Mouse (Mus musculus) embryonic fibroblast, embryonic 13.5 days (primary cell): ENCODE results near the gene Pcgf2. TPM values are rescaled to one million over a fixed set of nuclear protein-coding genes. Genes with fewer than 3 reads are reported as not detected.

Experiments
- H3K27ac ChIP-seq: 2 replicates; pipeline ENCODE4 v1.5.1; 2012; ENCODE audit warnings: low read length, control low read depth, inconsistent platforms; ENCODE audit not compliant: insufficient read depth
- H3K4me1 ChIP-seq: 2 replicates; pipeline ENCODE4 v1.6.1; 2011; ENCODE audit warnings: low read length; ENCODE audit not compliant: control insufficient read depth, insufficient read depth
- H3K4me3 ChIP-seq: 2 replicates; pipeline ENCODE4 v1.5.1; 2011; ENCODE audit warnings: mild to moderate bottlenecking, control low read depth, low read length; ENCODE audit not compliant: insufficient read depth
- CTCF ChIP-seq: IDR thresholded peaks from 2 replicates; pipeline ENCODE4 v1.5.1; 2011; ENCODE audit warnings: mild to moderate bottlenecking, control low read depth, low read length, moderate library complexity, borderline replicate concordance; ENCODE audit not compliant: insufficient read depth
- POLR2A ChIP-seq: IDR thresholded peaks from 2 replicates; pipeline ENCODE4 v1.6.1; 2011; ENCODE audit warnings: low read depth, mild to moderate bottlenecking, control low read depth, low read length, moderate library complexity
- polyA plus RNA-seq: library from polyadenylated mRNA; stranded (reverse); fragments of >200 nt; gene quantifications from 2 replicates; pipeline ENCODE4 v1.2.4, GENCODE M21; 2011; ENCODE audit warnings: low read depth; ENCODE audit not compliant: missing spikeins, insufficient read length

Pcgf2 gene
- polyA plus RNA-seq, 1 experiment, result 54.0 TPM

GRCm38 (mm10) chr11:97695712-97696401 is 4.4 kb downstream of the Pcgf2 start:
- H3K4me1 ChIP-seq, result peaks cover 7% of the 10 kb centered on the region
- H3K4me3 ChIP-seq, result no peak overlapping the region
- no peak overlapping the region for H3K27ac ChIP-seq
- TF ChIP-seq POLR2A (no peak), CTCF (no peak)

- TF ChIP-seq POLR2A, result no peak
- no peak for TF ChIP-seq CTCF
- Histone ChIP-seq H3K4me1 (peaks cover 7% of the 10 kb centered on the region), H3K4me3 (no peak overlapping the region), H3K27ac (no peak overlapping the region)
Measured at GRCm38 (mm10) chr11:97694921-97695711, 5.2 kb downstream of the Pcgf2 start.

GRCm38 (mm10) chr11:97694435-97694834 is 5.9 kb downstream of the Pcgf2 start:
- peaks cover 7% of the 10 kb centered on the region for H3K4me1 ChIP-seq
- H3K27ac ChIP-seq, result no peak overlapping the region
- H3K4me3 ChIP-seq, result no peak overlapping the region
- TF ChIP-seq POLR2A, result no peak
- TF ChIP-seq CTCF, result no peak

GRCm38 (mm10) chr11:97689861-97690260 is 10.4 kb downstream of the Pcgf2 start:
- Histone ChIP-seq H3K27ac (no peak overlapping the region), H3K4me3 (no peak overlapping the region), H3K4me1 (peaks cover 9% of the 10 kb centered on the region)
- TF ChIP-seq CTCF, result peak; percentile 91
- TF ChIP-seq POLR2A, result no peak

- H3K4me3 ChIP-seq, result no peak overlapping the region
- TF ChIP-seq POLR2A (no peak), CTCF (no peak)
- H3K27ac ChIP-seq, result no peak overlapping the region
Measured at GRCm38 (mm10) chr11:97687061-97687460, 13.2 kb downstream of the Pcgf2 start.

GRCm38 (mm10) chr11:97686322-97686908 is 13.9 kb downstream of the Pcgf2 start:
- H3K27ac ChIP-seq, result no peak overlapping the region
- peak overlapping the region; percentile 30 for H3K4me3 ChIP-seq
- TF ChIP-seq CTCF, result no peak
- TF ChIP-seq POLR2A, result no peak
- peaks cover 9% of the 10 kb centered on the region for H3K4me1 ChIP-seq

More at GRCm38 (mm10) chr11:97687061-97687460, 13.2 kb downstream of the Pcgf2 start:
- H3K4me1 ChIP-seq, result peaks cover 9% of the 10 kb centered on the region

- TF ChIP-seq CTCF, result no peak
- no peak; the same call in 1 of the 2 replicates for TF ChIP-seq POLR2A
- Histone ChIP-seq H3K4me3 (peak within 1 kb of the TSS; percentile 30), H3K4me1 (peaks cover 9% of the 10 kb centered on the region), H3K27ac (no peak within 1 kb of the TSS)
Measured at GRCm38 (mm10) chr11:97685613-97686321, 14.5 kb downstream of the Pcgf2 start, which contains the start of gene Cisd3. Gene Cisd3, plus strand, starts transcription at chr11:97685826.

GRCm38 (mm10) chr11:97684766-97685165 is 15.5 kb downstream of the Pcgf2 start:
- Histone ChIP-seq H3K27ac (no peak overlapping the region), H3K4me1 (peaks cover 9% of the 10 kb centered on the region), H3K4me3 (no peak overlapping the region)
- TF ChIP-seq CTCF, result no peak
- no peak for TF ChIP-seq POLR2A

- no peak overlapping the region for H3K27ac ChIP-seq
- peaks cover 9% of the 10 kb centered on the region for H3K4me1 ChIP-seq
- no peak overlapping the region for H3K4me3 ChIP-seq
- TF ChIP-seq POLR2A (no peak), CTCF (no peak)
Measured at GRCm38 (mm10) chr11:97684063-97684680, 16.1 kb downstream of the Pcgf2 start.
